Mouse (Mus musculus) forebrain, embryonic 14.5 days (tissue): ENCODE measurements around the gene Mms22l. TPM values are rescaled to one million over a fixed set of nuclear protein-coding genes. Genes with fewer than 3 reads are reported as not detected.
"Not testable (repeated sequence)": the region's sequence is repeated elsewhere in the genome, so short reads cannot be mapped to it uniquely, and the experiment has no call there.

Experiments used
- ATAC-seq: fragments of 200-750 bp; cut with Nextera tagmentation; 2 replicates; pipeline ENCODE4 v1.8.0; 2017; ENCODE audit warnings: mild to moderate bottlenecking, moderate library complexity
- DNase-seq: peaks from one replicate; pipeline ENCODE4 v3.0.0-alpha.2; 2015; ENCODE audit warnings: low spot score
- H3K27ac ChIP-seq: fragments of 300-500 bp; sonication (generic); 2 replicates; pipeline ENCODE4 v1.5.1; 2014; ENCODE audit warnings: low read depth, mild to moderate bottlenecking, control low read depth, low read length, moderate library complexity
- H3K27me3 ChIP-seq: fragments of 300-500 bp; sonication (generic); replicated peaks from 2 replicates; pipeline ENCODE4 v1.6.1; 2014; ENCODE audit warnings: low read length, control low read depth, mixed read lengths; ENCODE audit not compliant: control insufficient read depth, insufficient read depth
- H3K36me3 ChIP-seq: fragments of 300-500 bp; sonication (generic); 2 replicates; pipeline ENCODE4 v1.6.1; 2014; ENCODE audit warnings: low read length, control low read depth; ENCODE audit not compliant: control insufficient read depth, insufficient read depth
- H3K4me1 ChIP-seq: fragments of 300-500 bp; sonication (generic); 2 replicates; pipeline ENCODE4 v1.6.1; 2014; ENCODE audit warnings: antibody characterized with exemption, low read length, control low read depth; ENCODE audit not compliant: control insufficient read depth, insufficient read depth
- H3K4me2 ChIP-seq: fragments of 300-500 bp; sonication (generic); 2 replicates; pipeline ENCODE4 v1.6.1; 2014; ENCODE audit warnings: mild to moderate bottlenecking, control low read depth, low read length
- H3K4me3 ChIP-seq: fragments of 300-500 bp; sonication (generic); 2 replicates; pipeline ENCODE4 v1.5.1; 2014; ENCODE audit warnings: low read depth, low read length, control low read depth
- H3K9ac ChIP-seq: fragments of 300-500 bp; sonication (generic); 2 replicates; pipeline ENCODE4 v1.6.1; 2014; ENCODE audit warnings: mild to moderate bottlenecking, low read length, control low read depth, moderate library complexity
- H3K9me3 ChIP-seq: fragments of 300-500 bp; sonication (generic); replicated peaks from 2 replicates; pipeline ENCODE4 v1.6.1; 2016; ENCODE audit warnings: low read length, control low read depth, mixed read lengths; ENCODE audit not compliant: control insufficient read depth
- WGBS: fragments of 180-500 bp; shearing (Covaris S2); extraction: QIAGEN DNeasy Blood & Tissue Kit; methylation state at CpG from one replicate; pipeline ENCODE4 v1.1.7; 2014; 5-methylcytosine and 5-hydroxymethylcytosine counted together
- polyA plus RNA-seq: library from polyadenylated mRNA; unstranded; fragments of >200 nt; fragmentation: Nextera tagmentation; extraction: Ambion mirVana; gene quantifications from 2 replicates; pipeline ENCODE4 v1.2.1, GENCODE M21; 2014

The Mms22l gene
- 17.0 and 22.7 TPM in 2 replicates for polyA plus RNA-seq

DNA sequence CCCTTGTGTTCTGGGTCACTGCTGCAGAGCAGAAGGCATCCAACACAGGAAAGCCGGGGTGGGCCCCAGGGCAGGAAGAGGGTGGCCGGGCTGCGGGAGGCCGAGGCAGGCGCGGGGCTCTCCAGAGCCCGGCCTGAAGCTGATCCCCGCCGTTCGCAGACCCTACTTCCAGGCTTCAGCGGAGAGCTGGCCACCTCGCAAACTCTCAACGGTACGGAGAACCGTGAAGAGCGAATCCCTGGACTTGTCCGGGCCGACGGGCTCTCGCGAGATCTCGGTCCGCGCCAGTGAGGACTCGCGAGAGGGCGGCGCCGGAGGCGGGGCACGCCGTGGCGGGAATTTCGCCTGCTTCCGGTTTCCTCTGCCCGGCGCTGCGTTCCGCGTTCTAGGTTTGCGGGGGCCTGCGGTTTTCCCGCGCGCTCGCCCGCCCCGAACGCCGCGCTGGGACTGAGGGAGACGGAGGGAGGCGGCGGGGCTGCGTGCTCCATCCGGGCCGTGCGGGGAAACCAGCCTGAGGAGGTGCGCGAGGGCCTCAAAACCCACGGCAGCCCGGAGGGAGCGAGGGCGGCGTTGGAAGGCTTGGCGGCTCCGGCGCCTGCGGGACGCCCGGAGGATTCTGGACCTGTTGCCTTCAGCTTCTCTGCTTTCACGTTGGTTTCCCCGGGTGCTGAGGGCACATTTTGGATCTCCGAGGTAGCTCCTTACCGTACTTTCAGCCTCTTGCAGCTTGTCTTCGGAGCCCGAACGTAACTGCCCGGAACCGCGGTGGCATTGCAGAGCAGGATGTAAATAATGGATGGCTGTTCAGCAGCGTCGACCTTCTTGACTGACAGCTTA lies at the start of gene Mms22l:
Gene Mms22l, plus strand, starts transcription at position 336 of the 837 bp plus-strand sequence.
- DNase-seq (peak; percentile 97), ATAC-seq (peak; percentile 100)
- Histone ChIP-seq H3K4me2 (peak within 1 kb of the TSS; percentile 74), H3K4me1 (peaks cover 5% of the 10 kb centered on the region), H3K9ac (peak within 1 kb of the TSS; percentile 91), H3K36me3 (peaks cover 8% of the 10 kb centered on the region; the same call in 1 of the 2 replicates), H3K27me3 (no peaks in the 10 kb centered on the region), H3K27ac (peak within 1 kb of the TSS; percentile 94), H3K4me3 (peak within 1 kb of the TSS; percentile 81), H3K9me3 (no peaks in the 10 kb centered on the region)
- WGBS, result under 1% methylated on average over 75 of the region's 83 CpGs

DNA sequence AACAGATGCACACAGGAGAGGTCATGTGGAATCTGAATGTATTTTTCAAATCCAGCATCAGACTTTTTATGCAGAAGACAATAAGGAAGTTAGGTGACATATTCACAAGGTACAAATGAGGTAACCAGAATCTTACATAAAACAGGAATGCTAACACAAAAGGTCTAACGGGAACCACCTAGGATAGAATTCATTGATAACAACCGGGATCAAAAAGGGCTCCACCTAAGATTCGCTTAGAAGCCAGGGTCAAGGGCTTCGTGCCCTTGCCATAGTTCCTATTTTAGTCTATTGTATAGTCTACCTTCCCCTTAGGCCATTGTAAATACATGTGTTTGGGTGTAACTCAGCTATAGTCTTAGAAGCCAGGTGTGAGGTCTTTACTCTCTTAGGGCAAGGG lies 12.2 kb upstream of the Mms22l start:
- H3K4me3 ChIP-seq, ATAC-seq, H3K36me3 ChIP-seq, H3K9me3 ChIP-seq, DNase-seq, H3K4me1 ChIP-seq, H3K4me2 ChIP-seq, H3K27me3 ChIP-seq, H3K9ac ChIP-seq, H3K27ac ChIP-seq: not testable (repeated sequence)
- WGBS, result 94% methylated on average over 4 of the region's 4 CpGs

DNA sequence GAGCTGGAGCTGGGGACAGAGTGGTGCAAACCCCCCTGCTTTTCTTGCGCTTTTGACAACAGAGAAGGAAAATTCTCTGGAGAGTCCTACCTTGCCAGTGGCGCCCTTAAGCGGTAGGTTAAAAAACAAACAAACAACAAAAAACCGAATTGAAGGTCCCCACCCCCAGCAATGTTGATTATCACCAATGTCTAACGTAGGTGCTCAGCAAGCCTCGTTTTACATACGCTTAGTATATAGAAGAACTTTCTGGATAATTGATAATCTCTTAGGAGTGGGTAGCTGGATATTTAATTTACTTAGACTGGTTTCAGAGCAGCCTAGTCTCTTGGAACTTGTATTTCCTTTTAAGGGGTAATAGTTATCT lies 685 bp downstream of the Mms22l start:
- Histone ChIP-seq H3K27me3 (no peaks in the 10 kb centered on the region), H3K9me3 (no peaks in the 10 kb centered on the region), H3K36me3 (peaks cover 8% of the 10 kb centered on the region; the same call in 1 of the 2 replicates), H3K27ac (peak overlapping the region; percentile 94; the same call in 1 of the 2 replicates), H3K4me2 (peak overlapping the region; percentile 74), H3K9ac (peak overlapping the region; percentile 91), H3K4me3 (peak overlapping the region; percentile 81), H3K4me1 (peaks cover 5% of the 10 kb centered on the region)
- DNase-seq (no peak), ATAC-seq (no peak)
- 1% methylated on average over 7 of the region's 7 CpGs for WGBS

DNA sequence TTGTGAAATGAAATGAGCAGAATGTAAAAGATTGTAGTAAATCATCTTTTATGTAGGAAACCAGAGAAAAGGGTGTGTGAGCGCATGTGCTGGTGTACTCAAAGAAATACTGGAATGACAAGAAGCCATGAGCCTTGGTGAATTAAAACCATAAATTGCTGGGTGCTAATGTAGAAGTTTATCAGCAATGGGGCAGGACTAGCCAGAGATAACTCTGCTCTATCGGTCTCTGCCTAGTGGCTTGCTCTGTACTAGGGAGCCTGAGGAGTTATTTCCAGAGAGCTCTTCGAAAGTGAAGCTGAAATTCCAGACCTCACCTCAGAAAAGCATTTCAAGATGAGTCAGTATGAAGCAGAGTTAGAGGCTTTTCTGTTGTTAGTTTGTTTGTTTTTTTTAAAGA lies 12.9 kb downstream of the Mms22l start:
- Histone ChIP-seq H3K36me3 (peaks cover 29% of the 10 kb centered on the region), H3K4me3 (no peak overlapping the region), H3K4me1 (no peaks in the 10 kb centered on the region), H3K4me2 (no peak overlapping the region), H3K9me3 (no peaks in the 10 kb centered on the region), H3K9ac (no peak overlapping the region), H3K27me3 (no peaks in the 10 kb centered on the region), H3K27ac (no peak overlapping the region)
- 99% methylated on average over 3 of the region's 3 CpGs for WGBS
- DNase-seq, result no peak
- ATAC-seq, result no peak

DNA sequence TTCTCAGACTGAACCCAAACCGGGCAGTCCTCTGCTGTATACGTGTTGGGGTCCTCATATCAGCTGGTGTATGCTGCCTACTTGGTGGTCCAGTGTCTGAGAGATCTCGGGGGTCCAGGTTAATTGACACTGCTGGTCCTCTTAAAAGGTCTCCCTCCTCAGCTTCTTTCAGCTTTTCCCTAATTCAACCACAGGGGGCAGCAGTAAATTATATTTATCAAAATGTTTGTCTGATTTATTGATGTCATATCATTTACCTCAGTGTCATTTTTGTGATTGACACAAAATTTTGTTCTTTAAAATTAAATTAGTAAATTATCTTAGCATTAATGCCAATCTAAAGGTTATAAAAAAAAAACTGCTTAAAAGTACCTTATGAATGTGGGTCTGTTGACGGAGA lies 40.7 kb downstream of the Mms22l start:
- Histone ChIP-seq H3K9ac (no peak overlapping the region), H3K4me3 (no peak overlapping the region), H3K4me2 (no peak overlapping the region), H3K27me3 (no peaks in the 10 kb centered on the region), H3K9me3 (no peaks in the 10 kb centered on the region), H3K36me3 (peaks cover 19% of the 10 kb centered on the region), H3K27ac (no peak overlapping the region), H3K4me1 (no peaks in the 10 kb centered on the region)
- WGBS, result 73% methylated on average over 4 of the region's 4 CpGs
- DNase-seq (no peak), ATAC-seq (no peak)

DNA sequence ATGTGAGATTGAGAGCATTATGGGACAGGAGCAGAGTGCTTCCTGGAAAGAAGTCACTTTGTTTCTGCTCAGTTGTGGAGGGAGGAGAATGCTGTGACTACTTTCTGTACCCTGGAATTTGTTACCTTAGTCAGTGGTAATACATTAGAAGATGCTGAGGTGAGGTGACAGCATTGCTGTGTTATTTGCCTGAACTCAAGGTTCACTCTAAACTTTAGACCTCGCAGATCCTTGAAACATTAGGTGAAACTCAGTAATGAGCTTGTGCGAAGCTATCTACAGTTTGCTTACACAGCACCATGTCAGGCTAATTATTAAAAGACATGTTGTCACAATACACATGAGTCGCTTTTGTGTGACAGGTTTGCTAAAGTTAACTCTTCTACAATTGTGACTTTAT lies 47.2 kb downstream of the Mms22l start:
- DNase-seq (no peak), ATAC-seq (no peak)
- WGBS, result 53% methylated on average over 3 of the region's 3 CpGs
- H3K4me2 ChIP-seq, result no peak overlapping the region
- no peak overlapping the region for H3K4me3 ChIP-seq
- no peak overlapping the region for H3K9ac ChIP-seq
- H3K4me1 ChIP-seq, result peaks cover 7% of the 10 kb centered on the region; the same call in 1 of the 2 replicates
- H3K9me3 ChIP-seq, result no peaks in the 10 kb centered on the region
- no peak overlapping the region for H3K27ac ChIP-seq
- H3K36me3 ChIP-seq, result no peaks in the 10 kb centered on the region
- no peaks in the 10 kb centered on the region for H3K27me3 ChIP-seq

DNA sequence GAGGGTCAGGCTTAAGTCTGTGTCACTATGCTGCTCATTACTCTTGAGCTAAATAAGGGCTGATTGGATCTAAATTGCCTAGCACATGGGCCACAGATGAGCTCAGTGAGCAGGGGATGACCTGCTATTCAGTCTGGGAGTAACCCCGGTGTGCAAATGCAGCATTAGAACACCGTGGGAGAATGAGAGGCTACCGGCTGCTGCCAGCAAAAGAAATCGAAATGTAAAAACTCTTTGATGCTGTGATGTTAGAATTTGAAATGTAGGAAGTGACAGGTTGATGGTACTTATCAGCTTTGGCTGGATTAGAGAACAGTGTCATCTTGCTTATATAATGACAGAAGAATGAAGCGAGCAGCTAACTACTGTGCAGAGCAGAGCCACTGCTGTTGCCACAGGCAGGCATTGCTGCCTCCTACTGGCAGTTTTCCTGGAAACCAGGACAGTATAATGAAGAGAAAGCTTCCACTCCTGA lies 48.5 kb downstream of the Mms22l start:
- peak; percentile 92 for ATAC-seq
- 10% methylated on average over 5 of the region's 5 CpGs for WGBS
- H3K36me3 ChIP-seq, result no peaks in the 10 kb centered on the region
- H3K9me3 ChIP-seq, result no peaks in the 10 kb centered on the region
- H3K4me3 ChIP-seq, result no peak overlapping the region
- H3K4me1 ChIP-seq, result peaks cover 7% of the 10 kb centered on the region; the same call in 1 of the 2 replicates
- H3K9ac ChIP-seq, result no peak overlapping the region
- H3K27ac ChIP-seq, result peak overlapping the region; percentile 35; the same call in 1 of the 2 replicates
- 0 out of 2 replicates have a peak overlapping the region, but pooled peaks have one; percentile 2 for H3K4me2 ChIP-seq
- H3K27me3 ChIP-seq, result no peaks in the 10 kb centered on the region
- peak; percentile 88 for DNase-seq

DNA sequence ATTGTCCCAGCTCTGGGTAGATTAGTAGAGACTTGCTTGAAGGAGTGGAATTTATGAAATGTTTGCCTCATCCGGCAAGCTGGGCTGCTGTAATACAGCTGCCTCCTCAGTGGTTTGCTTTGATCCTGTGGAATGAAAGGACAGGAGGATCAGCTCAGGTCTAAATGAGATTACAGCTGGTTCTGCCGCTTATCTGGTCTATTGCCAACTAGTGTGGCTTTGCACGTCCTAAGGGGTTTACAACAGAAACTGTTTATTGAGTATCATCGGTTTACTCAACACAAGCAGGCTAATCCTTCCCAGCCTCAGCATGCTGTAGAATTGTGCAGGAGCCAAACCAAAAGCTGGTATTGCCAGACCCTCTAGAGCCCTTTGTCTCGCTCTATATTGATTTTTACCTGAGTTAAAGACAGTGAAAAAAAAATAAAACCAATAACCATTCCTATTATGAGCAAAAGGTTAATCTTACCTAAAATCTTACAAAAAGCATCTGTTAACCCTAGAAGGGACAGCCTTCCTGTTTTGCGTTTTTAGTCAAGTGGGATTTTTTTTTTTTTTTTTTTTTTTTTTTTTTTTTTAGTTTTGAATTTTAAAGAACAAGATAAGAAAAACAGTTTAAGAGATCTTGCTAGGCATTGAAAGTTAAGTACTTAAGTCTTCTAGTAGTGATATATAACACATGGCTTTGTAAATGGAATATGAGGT lies 60.0 kb downstream of the Mms22l start:
- Histone ChIP-seq H3K9me3 (no peaks in the 10 kb centered on the region), H3K27ac (no peak overlapping the region), H3K4me2 (no peak overlapping the region), H3K4me3 (no peak overlapping the region), H3K9ac (no peak overlapping the region), H3K27me3 (no peaks in the 10 kb centered on the region), H3K36me3 (no peaks in the 10 kb centered on the region), H3K4me1 (peaks cover 7% of the 10 kb centered on the region; the same call in 1 of the 2 replicates)
- ATAC-seq (peak; percentile 40), DNase-seq (peak; percentile 54)
- WGBS, result 31% methylated on average over 6 of the region's 6 CpGs
